Mouse (Mus musculus) thymus, adult 2 months (tissue): ENCODE results near the gene Dnajc2.

Experiments
- CTCF ChIP-seq: fragments of 200-500 bp; IDR thresholded peaks from 2 replicates; pipeline ENCODE4 v1.5.1; 2012; ENCODE audit warnings: mild to moderate bottlenecking, control low read depth, low read length, moderate library complexity, borderline replicate concordance; ENCODE audit not compliant: control insufficient read depth, poor library complexity, insufficient read depth; ENCODE audit errors: extremely low read depth
- POLR2A ChIP-seq: fragments of 200-500 bp; IDR thresholded peaks from 2 replicates; pipeline ENCODE4 v1.6.1; 2012; ENCODE audit warnings: mild to moderate bottlenecking, low read length, control low read depth, moderate library complexity; ENCODE audit not compliant: control insufficient read depth, poor library complexity, insufficient read depth; ENCODE audit errors: extremely low read depth

GRCm38 (mm10) chr5:21810924-21811323 is 25.9 kb upstream of the Dnajc2 start:
- no peak for TF ChIP-seq CTCF
- TF ChIP-seq POLR2A, result no peak
